ENCODE assay signal across 23 mouse cellular contexts in the genomic region with DNA sequence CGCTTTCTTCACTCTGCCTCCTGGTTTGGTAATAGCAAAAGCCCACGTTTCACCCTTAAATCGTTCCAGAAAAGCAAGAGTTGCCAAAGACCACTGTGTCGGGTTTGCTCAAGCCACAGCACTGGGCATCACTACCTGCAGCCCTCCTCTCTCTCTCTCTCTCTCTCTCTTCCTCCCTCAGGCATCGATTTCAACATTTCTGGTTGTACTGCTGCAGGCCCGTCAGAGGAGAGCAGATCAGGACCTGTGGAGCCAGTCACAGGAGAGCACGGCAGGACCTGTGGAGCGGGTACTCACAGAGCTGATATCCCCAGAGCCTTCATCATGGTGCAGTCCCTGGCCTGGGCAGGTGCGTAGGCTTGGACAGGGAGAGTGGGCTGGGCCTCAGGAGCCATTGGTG. TPM values are rescaled to one million over a fixed set of nuclear protein-coding genes. Genes with fewer than 3 reads are reported as not detected.
"Had no signal": no experiment of that assay in that cellular context is flagged by ENCODE, and none has a peak within 500 bp of the region (broad histone marks: within the 10 kb centered on the region; RNA-seq: fewer than 3 reads in every experiment).

No protein-coding gene starts in this region.

- H3K4me2 ChIP-seq: liver, embryonic 11.5 days; lung, embryonic 14.5 days; midbrain, embryonic 12.5 days had no signal

- DNase-seq: kidney, adult 2 months; kidney, postnatal 25 days; layer of hippocampus, adult 9-11 months; liver, postnatal 0 days; lung, embryonic 14.5 days; right cerebral cortex, postnatal 4 days; thymus, postnatal 25 days had no signal

- ATAC-seq: intestine, postnatal 0 days; liver, postnatal 0 days; lung, postnatal 0 days had no signal

- H3K27me3 ChIP-seq: midbrain, embryonic 12.5 days had no signal

- H3K4me3 ChIP-seq: layer of hippocampus, adult 2 months; megakaryocyte, embryonic 14.5 days; midbrain, embryonic 12.5 days had no signal

- H3K36me3 ChIP-seq: midbrain, embryonic 12.5 days had no signal

- H3K27ac ChIP-seq: kidney, postnatal 0 days; layer of hippocampus, adult 2 months; liver, embryonic 14.5 days; macrophage; midbrain, embryonic 12.5 days; stomach, postnatal 0 days had no signal

- H3K9me3 ChIP-seq: megakaryocyte, embryonic 14.5 days; midbrain, embryonic 12.5 days had no signal

- H3K9ac ChIP-seq: liver, embryonic 14.5 days; liver, postnatal 0 days; lung, embryonic 14.5 days; midbrain, embryonic 12.5 days had no signal

RNA-seq across cellular contexts. Expression of gene Chit1, which starts 27.4 kb away (rescaled TPM):
- total RNA-seq: left cerebral cortex, adult 18-20 months; left cerebral cortex, postnatal 25 days had no signal
- polyA plus RNA-seq: intestine, postnatal 0 days; kidney, adult 2 months; large intestine, adult 2 months; limb, embryonic 11.5 days; liver, embryonic 11.5 days; lung, embryonic 14.5 days; macrophage; midbrain, embryonic 12.5 days; stomach, embryonic 14.5 days had no signal

RNA-seq across cellular contexts. Expression of gene Chil1, which starts 43.6 kb away (rescaled TPM):
- polyA plus RNA-seq: lung, embryonic 14.5 days had no signal

RNA-seq across cellular contexts. Expression of gene Mybph, which starts 54.8 kb away (rescaled TPM):
- total RNA-seq: layer of hippocampus, adult 2 months; midbrain, postnatal 0 days had no signal
- polyA plus RNA-seq: intestine, postnatal 0 days; liver, postnatal 0 days; lung, embryonic 14.5 days; macrophage; midbrain, embryonic 12.5 days; midbrain, postnatal 0 days; stomach, embryonic 14.5 days had no signal
